Mouse (Mus musculus): ENCODE measurements at regions not wholly inside any gene's neighbourhood (a gene's known extent, or its start where the extent isn't known, plus 50 kb on each side); places are given as distances from the start of the nearest gene placed in this dataset.

- no peak for TF ChIP-seq CTCF (IDR thresholded peaks at IDR 0.05; ENCODE audit: insufficient read depth, low read depth, low read length)
- no peak for TF ChIP-seq POLR2A (IDR thresholded peaks at IDR 0.05; ENCODE audit: insufficient read depth, low read depth, low read length)
Measured at GRCm38 (mm10) chr10:126708730-126709129, 192.4 kb downstream of the Atp23 start.
